Mouse (Mus musculus) embryonic facial prominence, embryonic 10.5 days (tissue): ENCODE results near the gene Kcnd1. TPM values are rescaled to one million over a fixed set of nuclear protein-coding genes. Genes with fewer than 3 reads are reported as not detected.
A peak's percentile ranks its signal among the peaks of the same experiment; 100 is the strongest.

Source experiments
- DNase-seq: peaks from one replicate; pipeline ENCODE4 v3.0.0-alpha.2; 2017; ENCODE audit warnings: low spot score
- H3K27ac ChIP-seq: fragments of 300-500 bp; sonication (generic); replicated peaks from 2 replicates; pipeline ENCODE4 v1.5.1; 2016; ENCODE audit warnings: mild to moderate bottlenecking
- H3K27me3 ChIP-seq: fragments of 300-500 bp; sonication (generic); replicated peaks from 2 replicates; pipeline ENCODE4 v1.6.1; 2016; ENCODE audit warnings: low read depth, mild to moderate bottlenecking; ENCODE audit not compliant: poor library complexity, severe bottlenecking
- H3K36me3 ChIP-seq: fragments of 300-500 bp; sonication (generic); replicated peaks from 2 replicates; pipeline ENCODE4 v1.6.1; 2016; ENCODE audit warnings: mild to moderate bottlenecking, moderate library complexity
- H3K4me1 ChIP-seq: fragments of 300-500 bp; sonication (generic); 2 replicates; pipeline ENCODE4 v1.6.1; 2016
- H3K4me3 ChIP-seq: fragments of 300-500 bp; sonication (generic); 2 replicates; pipeline ENCODE4 v1.5.1; 2016; ENCODE audit warnings: mild to moderate bottlenecking, moderate library complexity
- H3K9me3 ChIP-seq: fragments of 300-500 bp; sonication (generic); 2 replicates; pipeline ENCODE4 v1.6.1; 2016; ENCODE audit warnings: mild to moderate bottlenecking
- WGBS: fragments of 180-500 bp; shearing (Covaris S2); methylation state at CpG from one replicate; pipeline ENCODE4 v1.1.7; 2016; 5-methylcytosine and 5-hydroxymethylcytosine counted together
- polyA plus RNA-seq: library from polyadenylated mRNA; unstranded; fragments of >200 nt; fragmentation: Nextera tagmentation; extraction: Ambion mirVana; gene quantifications from 2 replicates; pipeline ENCODE4 v1.2.1, GENCODE M21; 2016

The Kcnd1 gene
- 1.4 and 2.2 TPM in 2 replicates for polyA plus RNA-seq

DNA sequence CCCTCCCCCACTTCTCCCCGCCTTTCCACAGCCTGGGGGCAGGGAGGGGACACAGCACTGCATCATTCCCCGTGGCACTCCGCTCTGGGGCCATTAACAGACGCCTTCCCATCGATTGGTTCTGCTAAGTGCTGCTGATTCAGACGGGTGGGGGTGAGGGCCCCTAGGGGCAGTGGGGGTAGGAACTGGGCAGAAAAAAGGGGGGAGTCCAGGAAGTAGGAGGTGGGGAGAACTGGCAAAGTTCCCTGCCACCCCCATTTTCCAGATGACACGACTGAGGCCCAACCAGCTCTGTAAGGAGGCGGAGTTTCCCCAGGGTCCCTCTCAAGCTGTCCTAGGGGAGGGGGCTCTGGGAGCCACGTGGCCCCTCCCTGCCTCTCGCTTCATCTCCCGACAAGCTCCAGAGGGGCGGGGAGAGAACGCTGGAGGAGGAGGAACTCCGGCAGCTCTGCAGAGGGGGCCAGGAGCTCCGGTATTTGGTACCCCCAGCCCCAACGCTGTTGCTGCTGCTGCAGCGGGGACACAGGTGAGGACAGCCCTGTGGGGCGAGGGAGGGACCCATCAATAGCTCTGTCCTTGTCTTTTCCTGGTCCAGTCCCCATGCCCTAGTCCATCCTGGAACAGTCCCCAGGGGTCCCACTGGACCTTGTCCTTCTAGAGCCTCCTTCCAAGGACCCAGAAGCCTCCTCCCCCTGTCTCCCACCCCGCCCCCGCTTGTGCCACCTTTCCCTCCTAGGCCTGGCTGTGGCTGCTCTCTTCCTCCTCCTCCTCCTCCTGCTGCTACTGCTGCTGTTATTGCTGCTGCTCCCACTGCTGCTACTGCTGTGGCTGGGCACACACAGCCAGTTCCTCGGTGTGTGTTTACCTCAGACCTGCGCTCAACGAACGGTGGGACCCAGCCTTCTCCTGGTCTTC, at the start of gene Kcnd1:
Gene Kcnd1 (plus strand): TSS at position 425 of the 915 bp plus-strand sequence.
- H3K4me3 ChIP-seq, result peak within 1 kb of the TSS; percentile 55
- H3K27ac ChIP-seq, result no peak within 1 kb of the TSS
- 17% methylated on average over 24 of the region's 24 CpGs for WGBS
- H3K27me3 ChIP-seq, result no peaks in the 10 kb centered on the region
- H3K9me3 ChIP-seq, result peaks cover 8% of the 10 kb centered on the region; the same call in 1 of the 2 replicates
- H3K36me3 ChIP-seq, result peaks cover 27% of the 10 kb centered on the region
- peaks cover 13% of the 10 kb centered on the region for H3K4me1 ChIP-seq
- peak; percentile 34 for DNase-seq

DNA sequence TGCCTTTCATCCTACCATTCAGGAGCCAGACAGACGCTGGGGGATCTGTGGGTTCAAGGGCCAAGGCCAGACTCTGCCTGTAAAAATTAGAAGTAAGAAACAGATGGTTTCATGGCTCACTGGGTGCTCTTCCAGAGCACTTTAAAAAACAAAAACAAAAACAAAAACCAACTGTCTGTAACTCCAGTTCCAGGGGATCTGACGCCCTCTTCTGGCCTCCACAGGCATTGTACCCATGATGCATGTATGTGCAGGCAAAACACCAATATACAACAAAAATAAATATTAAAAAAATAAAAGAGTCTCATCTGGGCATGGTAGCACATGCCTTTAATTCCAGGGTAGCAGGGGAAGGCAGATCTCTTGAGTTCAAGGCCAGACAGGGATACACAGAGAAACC, 49.3 kb upstream of the Kcnd1 start:
- no peaks in the 10 kb centered on the region for H3K4me1 ChIP-seq
- peaks cover 67% of the 10 kb centered on the region for H3K36me3 ChIP-seq
- H3K27ac ChIP-seq, result no peak overlapping the region
- no peaks in the 10 kb centered on the region for H3K9me3 ChIP-seq
- no peak for DNase-seq
- no peak overlapping the region for H3K4me3 ChIP-seq
- WGBS, result 59% methylated on average over 2 of the region's 2 CpGs
- H3K27me3 ChIP-seq, result no peaks in the 10 kb centered on the region

DNA sequence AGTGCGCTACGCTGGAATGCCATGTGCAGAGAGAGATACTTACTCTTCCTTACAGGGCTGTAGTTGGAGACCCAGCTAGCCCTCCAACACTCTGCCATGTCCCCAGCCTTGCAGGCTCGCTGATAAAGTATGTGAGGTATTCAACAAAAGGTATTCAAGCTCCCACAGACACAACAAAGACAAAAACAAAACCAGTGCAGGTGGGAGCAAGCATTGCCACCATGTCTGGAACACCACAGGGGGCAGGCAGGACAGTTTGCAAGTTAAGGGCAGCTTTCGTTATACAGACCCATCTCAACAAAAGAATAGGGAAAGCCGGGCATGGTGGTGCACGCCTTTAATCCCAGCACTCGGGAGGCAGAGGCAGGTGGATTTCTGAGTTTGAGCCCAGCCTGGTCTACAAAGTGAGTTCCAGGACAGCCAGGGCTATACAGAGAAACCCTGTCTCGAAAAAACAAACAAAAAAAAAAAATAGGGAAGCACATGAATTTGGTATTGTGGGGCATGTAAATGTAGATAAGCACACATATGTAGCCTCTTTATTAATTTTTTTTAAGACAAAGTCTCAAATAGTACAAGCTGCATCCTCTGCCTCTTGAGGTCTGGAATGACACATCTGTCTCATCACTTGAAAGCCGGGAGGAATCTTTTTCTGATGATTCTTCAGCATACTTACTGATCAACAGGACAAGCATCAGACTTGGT, 46.4 kb upstream of the Kcnd1 start:
- Histone ChIP-seq H3K4me3 (no peak overlapping the region), H3K27ac (no peak overlapping the region), H3K9me3 (no peaks in the 10 kb centered on the region), H3K27me3 (no peaks in the 10 kb centered on the region), H3K4me1 (no peaks in the 10 kb centered on the region), H3K36me3 (peaks cover 41% of the 10 kb centered on the region)
- WGBS, result 75% methylated on average over 9 of the region's 9 CpGs
- no peak for DNase-seq

DNA sequence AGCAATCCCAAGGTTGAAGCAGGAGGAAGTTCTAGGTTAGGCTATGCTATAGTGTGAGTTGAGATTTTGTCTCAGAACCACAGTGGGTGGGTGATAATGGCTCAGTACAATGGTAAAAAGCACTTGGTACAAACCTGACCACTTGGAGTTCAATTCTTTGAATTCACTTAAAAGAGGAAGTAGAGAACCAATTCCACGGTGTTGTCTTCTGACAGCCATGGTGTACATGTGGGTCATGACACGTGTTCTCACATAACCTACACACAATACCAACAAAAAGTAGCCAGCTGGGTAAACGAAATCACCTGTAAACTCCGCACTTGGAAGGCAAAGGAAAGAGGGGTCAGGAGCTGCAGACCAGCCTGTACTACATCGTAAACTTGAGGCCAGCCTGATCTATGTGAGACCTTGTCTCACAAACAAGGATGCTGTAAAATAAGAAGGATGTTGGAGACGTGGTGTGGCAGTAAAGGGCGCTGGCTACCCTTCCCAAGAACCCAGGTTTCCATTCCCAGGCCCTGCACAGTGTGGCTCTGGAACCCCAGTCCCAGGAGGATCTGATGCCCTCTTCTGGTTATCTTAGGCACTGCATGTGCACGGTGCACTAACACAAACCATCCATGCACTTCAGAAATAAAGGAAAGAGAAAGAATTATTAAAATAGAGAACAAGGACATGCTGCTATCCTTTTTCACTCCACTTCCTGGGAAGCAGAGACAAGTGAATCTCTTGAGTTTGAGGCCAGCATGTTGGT, 45.6 kb upstream of the Kcnd1 start:
- DNase-seq, result peak; percentile 59
- Histone ChIP-seq H3K9me3 (no peaks in the 10 kb centered on the region), H3K27ac (no peak overlapping the region), H3K36me3 (peaks cover 32% of the 10 kb centered on the region), H3K4me3 (no peak overlapping the region), H3K4me1 (no peaks in the 10 kb centered on the region), H3K27me3 (no peaks in the 10 kb centered on the region)
- 53% methylated on average over 8 of the region's 8 CpGs for WGBS

DNA sequence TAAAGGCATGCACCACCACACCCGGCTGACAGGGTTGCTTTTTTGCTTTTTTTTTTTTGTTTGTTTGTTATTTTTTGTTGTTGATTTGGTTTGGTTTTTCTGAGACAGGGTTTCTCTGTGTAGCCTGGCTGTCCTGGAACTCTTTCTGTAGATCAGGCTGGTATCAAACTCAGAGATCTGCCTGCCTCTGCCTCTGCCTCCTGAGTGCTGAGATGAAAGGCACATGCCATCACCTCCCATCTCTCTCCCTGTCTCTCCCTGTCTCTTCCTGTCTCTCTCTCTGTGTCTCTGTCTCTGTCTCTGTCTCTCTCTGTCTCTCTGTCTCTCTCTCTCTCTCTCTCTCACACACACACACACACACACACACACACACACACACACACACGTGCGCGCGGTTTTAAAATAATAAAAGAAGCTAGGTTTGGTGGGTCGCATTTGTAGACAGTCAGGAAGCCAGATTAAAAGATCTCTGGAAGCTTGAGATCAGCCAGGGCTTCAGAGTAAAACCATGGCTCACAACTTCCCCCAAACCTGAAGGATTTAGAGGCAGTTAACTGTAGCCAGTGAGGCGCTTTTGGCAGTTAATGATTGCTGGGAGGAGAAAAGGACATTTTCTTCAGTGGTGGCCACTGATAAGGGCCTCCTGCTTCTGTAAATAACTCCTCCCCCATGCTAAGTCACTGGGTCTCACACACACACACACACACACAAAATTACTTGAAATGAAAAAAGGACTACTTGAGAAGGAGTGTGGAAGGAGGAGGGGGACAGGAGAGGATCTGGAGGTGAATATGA, 43.4 kb upstream of the Kcnd1 start:
- peaks cover 11% of the 10 kb centered on the region for H3K36me3 ChIP-seq
- no peak overlapping the region for H3K4me3 ChIP-seq
- 82% methylated on average over 7 of the region's 7 CpGs for WGBS
- no peaks in the 10 kb centered on the region for H3K9me3 ChIP-seq
- no peak for DNase-seq
- H3K4me1 ChIP-seq, result no peaks in the 10 kb centered on the region
- no peaks in the 10 kb centered on the region for H3K27me3 ChIP-seq
- no peak overlapping the region for H3K27ac ChIP-seq

DNA sequence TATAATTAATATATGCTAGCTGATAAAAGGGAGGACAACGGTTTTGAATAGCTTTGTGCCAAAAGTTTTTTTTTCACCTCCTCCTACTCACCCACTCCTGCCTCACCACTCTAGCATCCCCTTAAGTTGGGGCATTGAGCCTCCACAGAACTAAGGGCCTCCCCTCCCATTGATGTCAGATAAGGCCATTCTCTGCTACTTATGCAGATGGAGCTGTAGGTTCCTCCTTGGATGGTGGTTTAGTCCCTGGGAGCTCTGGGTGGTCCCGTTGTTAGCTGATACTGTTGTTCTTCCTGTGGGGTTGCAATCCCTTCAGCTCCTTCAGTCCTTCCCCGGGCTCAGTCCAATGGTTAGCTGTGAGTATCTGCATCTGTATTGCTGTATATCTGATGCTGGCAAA, 42.8 kb upstream of the Kcnd1 start:
- Histone ChIP-seq H3K9me3 (no peaks in the 10 kb centered on the region), H3K27ac (no peak overlapping the region), H3K27me3 (no peaks in the 10 kb centered on the region), H3K36me3 (peaks cover 4% of the 10 kb centered on the region; the same call in 1 of the 2 replicates), H3K4me3 (no peak overlapping the region), H3K4me1 (no peaks in the 10 kb centered on the region)
- 23% methylated on average over 3 of the region's 3 CpGs for WGBS
- no peak for DNase-seq

DNA sequence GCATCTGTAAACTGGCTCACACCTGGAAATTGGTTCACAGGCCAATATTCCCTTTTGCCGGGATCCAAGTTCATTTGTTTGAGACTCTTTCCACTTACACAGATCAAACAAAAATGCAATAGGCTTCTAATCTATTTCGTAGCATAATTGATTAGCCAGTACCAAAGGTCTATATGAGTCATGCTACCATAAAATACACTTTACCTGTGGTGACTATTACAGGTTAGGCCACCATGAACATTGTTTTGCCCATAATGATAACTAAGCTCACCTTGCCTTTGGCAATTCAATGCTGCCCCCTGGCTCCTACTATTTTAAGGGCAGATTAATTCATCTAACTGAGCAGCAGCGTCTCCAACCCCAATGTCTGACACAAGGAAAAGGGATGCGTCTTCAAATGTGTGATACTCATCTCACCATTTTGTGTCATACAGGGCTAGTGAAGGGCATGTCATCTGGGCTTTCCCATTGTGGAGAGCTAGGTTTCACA, 39.4 kb upstream of the Kcnd1 start:
- DNase-seq, result no peak
- H3K4me3 ChIP-seq, result no peak overlapping the region
- WGBS, result 84% methylated on average over 4 of the region's 4 CpGs
- no peaks in the 10 kb centered on the region for H3K9me3 ChIP-seq
- no peak overlapping the region for H3K27ac ChIP-seq
- H3K27me3 ChIP-seq, result no peaks in the 10 kb centered on the region
- H3K36me3 ChIP-seq, result no peaks in the 10 kb centered on the region
- no peaks in the 10 kb centered on the region for H3K4me1 ChIP-seq

DNA sequence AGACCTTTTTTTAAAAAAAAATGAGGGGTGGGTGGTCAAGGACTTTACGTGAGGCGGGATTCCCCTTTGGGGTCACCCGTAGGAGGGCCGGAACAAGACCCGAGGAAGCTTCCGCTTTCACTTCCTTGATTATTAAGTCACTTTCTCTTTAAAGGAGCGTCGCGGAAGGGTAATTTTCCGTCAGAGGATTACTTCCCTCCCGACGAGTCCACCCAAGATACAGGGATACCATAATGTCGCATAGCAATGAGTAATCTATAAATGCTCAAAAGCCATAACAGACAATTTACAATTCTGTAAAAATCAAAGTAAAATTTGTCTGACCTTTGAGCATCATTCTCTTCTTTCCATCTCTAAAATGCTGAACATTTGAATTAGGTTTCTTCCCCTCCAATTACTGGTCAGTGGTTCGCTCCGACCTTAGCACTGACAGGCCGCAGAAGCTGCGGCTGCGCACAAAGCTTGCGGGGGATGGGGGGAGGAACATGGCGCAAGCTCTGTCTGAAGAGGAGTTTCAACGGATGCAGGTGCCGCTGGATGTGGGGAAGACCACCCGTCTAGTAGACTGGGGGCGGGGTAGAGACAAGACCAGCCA, 32.5 kb upstream of the Kcnd1 start, which contains the start of gene Gripap1:
Gene Gripap1 (plus strand): TSS at position 224 of the 595 bp plus-strand sequence.
- Histone ChIP-seq H3K4me1 (peaks cover 5% of the 10 kb centered on the region; the same call in 1 of the 2 replicates), H3K9me3 (no peaks in the 10 kb centered on the region), H3K27me3 (no peaks in the 10 kb centered on the region), H3K4me3 (peak within 1 kb of the TSS; percentile 66), H3K27ac (peak within 1 kb of the TSS; percentile 79), H3K36me3 (peaks cover 3% of the 10 kb centered on the region; the same call in 1 of the 2 replicates)
- 14% methylated on average over 24 of the region's 24 CpGs for WGBS
- peak; percentile 76 for DNase-seq

DNA sequence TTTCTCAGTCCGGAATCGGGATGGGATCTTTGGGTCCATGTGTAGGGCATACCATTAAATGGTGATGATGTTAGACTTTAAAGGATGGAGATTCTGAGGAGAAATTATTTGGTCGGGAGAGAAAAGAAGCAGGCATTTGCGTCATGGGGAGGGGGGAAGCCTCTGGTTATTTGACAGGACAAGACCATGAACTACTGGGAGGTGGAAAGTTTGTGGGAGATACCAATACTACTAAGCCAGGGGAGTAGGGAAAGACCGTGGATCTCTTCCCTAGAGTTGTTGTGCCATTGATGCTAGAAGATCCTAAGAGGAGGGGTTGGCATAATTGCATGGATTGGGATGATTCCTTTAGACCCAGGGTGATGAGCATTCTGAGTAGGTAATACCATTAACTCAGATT, 31.8 kb upstream of the Kcnd1 start:
- 25% methylated on average over 5 of the region's 5 CpGs for WGBS
- Histone ChIP-seq H3K27ac (peak overlapping the region; percentile 79), H3K36me3 (peaks cover 3% of the 10 kb centered on the region; the same call in 1 of the 2 replicates), H3K4me3 (peak overlapping the region; percentile 66), H3K9me3 (no peaks in the 10 kb centered on the region), H3K27me3 (no peaks in the 10 kb centered on the region), H3K4me1 (peaks cover 5% of the 10 kb centered on the region; the same call in 1 of the 2 replicates)
- no peak for DNase-seq

DNA sequence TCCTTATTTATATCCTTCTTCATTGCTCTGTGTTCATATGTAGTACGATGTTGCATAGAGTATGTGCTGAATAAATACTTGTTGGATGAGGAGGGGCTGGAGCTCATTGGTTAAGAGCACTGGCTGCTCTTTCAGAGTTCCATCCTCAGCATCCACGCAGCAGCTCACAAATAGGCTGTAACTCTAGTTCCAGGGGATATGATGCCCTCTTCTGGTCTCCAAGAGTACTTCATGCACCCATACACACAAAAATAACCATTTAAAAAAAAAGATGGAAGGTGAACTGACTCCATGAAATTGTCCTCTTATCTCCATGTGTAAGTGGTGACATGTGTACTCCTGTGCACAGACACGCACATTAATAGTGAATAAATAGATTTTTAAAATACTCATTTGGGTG, 28.7 kb upstream of the Kcnd1 start:
- Histone ChIP-seq H3K36me3 (peaks cover 3% of the 10 kb centered on the region; the same call in 1 of the 2 replicates), H3K4me1 (peaks cover 5% of the 10 kb centered on the region; the same call in 1 of the 2 replicates), H3K4me3 (no peak overlapping the region), H3K27ac (no peak overlapping the region), H3K27me3 (no peaks in the 10 kb centered on the region), H3K9me3 (no peaks in the 10 kb centered on the region)
- no peak for DNase-seq
- WGBS, result 54% methylated on average over 3 of the region's 3 CpGs

DNA sequence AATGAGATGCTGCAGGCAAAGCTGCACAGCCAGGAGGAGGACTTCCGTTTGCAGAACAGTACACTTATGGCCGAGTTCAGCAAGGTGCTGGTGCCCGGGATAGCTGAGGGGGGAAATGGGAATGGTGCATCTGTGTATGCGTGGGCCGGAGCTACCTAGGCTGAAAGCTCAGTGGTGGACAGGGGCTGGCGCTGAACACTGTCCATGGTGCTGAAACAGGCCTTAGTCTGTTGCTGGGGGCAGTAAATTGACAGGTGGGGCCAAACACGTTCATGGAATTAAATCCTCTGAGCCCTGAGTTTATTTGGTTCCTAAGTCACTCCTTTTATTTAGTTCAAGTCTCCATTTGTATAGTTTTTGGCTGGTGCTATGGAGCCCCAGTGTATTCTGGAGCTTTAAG, 27.1 kb upstream of the Kcnd1 start:
- WGBS, result 34% methylated on average over 7 of the region's 7 CpGs
- no peaks in the 10 kb centered on the region for H3K9me3 ChIP-seq
- no peak overlapping the region for H3K27ac ChIP-seq
- H3K4me3 ChIP-seq, result no peak overlapping the region
- DNase-seq, result peak; percentile 53
- peaks cover 5% of the 10 kb centered on the region; the same call in 1 of the 2 replicates for H3K4me1 ChIP-seq
- H3K36me3 ChIP-seq, result peaks cover 13% of the 10 kb centered on the region
- H3K27me3 ChIP-seq, result no peaks in the 10 kb centered on the region
